Mouse (Mus musculus) left cerebral cortex, adult 8-10 months (tissue): ENCODE measurements around the gene Plk4. TPM values are rescaled to one million over a fixed set of nuclear protein-coding genes. Genes with fewer than 3 reads are reported as not detected.
A peak's percentile ranks its signal among the peaks of the same experiment; 100 is the strongest.
"Not testable (repeated sequence)": the region's sequence is repeated elsewhere in the genome, so short reads cannot be mapped to it uniquely, and the experiment has no call there.

ENCODE experiments used
- DNase-seq, 2 experiments: peaks; one replicate each; pipeline ENCODE4 v3.0.0; 2022; ENCODE audit warnings: low spot score in 2 of 2
- total RNA-seq, 4 experiments: library from RNA; stranded (reverse); gene quantifications; 2 replicates each; pipeline ENCODE4 v1.2.4; 2022

Plk4 gene
- total RNA-seq, result 1 to 10 TPM; 3.6 to 6.4 (median 5.1) TPM

DNA sequence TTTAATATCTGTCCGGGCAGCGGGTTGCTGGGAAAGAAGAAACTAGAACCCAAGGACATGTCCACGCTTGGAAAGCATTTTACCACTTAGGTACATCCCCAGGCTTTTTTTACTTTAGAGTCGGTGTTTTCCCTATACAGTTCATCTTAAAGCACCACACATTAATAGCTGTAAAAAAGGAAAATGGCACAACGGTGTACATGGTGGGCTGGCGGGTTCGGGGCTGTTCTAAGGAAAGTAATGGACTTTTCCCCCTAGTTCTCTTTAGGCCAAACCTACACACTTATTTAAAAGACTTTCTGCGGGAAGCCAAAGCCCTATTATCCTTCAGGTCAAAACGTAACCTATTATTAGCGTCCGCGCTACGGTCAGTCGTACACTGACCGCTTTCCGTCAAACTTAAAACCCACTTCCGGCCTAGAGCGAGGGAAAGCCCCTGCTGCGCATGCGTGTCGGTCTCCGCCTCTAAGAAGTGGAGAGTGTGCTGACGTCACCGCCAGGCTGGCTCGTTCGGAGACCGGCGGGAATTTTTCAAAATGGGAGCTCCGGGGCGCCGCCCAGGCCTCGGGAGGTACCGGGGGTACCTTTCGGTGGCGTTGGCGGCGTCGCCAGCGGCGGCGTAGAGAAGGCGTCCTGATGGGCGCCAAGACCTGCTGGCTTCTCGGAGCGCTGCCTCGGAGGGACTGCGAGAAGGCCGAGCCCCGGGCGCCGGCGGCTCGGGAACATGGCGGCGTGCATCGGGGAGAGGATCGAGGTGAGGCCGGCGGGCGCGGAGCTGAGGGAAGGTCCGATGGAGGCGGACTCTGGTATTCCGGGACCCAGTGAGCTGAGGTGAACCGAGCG lies at the start of gene Plk4:
Gene Plk4 (plus strand): TSS at position 490 of the 843 bp plus-strand sequence.
- DNase-seq, result peak; percentile 86 to 95

DNA sequence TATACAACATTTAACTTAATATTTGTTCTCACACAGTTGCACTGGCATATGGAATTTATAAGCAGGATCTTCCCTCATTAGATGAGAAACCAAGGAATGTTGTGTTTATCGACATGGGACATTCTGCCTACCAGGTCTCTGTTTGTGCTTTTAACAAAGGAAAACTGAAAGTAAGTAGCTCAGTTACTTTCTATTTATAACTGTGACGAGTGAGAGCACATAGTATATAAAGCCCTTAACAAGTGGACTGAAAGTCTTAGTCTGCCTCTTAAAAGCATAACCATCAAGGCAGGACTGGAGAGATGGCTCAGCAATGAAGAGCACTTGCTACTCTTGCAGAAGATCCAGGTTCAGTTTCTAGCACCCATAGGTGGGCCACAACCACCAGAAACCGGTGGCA lies 39.1 kb upstream of the Plk4 start:
- no peak for DNase-seq

DNA sequence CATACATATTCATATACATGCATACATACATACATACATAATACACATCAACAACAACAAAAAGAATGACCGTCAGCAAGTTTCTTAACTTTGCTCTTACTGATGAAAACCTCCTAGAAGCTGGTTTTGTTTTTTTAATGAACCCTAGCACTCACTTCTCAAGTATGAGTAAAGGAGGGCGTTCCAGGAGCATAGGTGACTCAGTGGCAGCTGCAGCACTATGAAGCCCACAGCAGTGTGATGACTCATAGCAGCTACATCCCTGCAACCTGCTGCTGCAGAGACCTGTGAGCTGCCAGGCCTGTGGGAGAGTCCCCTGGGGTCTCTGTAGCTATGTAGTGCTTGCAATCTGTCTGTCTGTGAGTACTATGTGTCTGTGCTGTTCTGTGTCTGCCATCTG lies 38.5 kb upstream of the Plk4 start:
- DNase-seq, result peak in 1 of 2 experiments; percentile 12

DNA sequence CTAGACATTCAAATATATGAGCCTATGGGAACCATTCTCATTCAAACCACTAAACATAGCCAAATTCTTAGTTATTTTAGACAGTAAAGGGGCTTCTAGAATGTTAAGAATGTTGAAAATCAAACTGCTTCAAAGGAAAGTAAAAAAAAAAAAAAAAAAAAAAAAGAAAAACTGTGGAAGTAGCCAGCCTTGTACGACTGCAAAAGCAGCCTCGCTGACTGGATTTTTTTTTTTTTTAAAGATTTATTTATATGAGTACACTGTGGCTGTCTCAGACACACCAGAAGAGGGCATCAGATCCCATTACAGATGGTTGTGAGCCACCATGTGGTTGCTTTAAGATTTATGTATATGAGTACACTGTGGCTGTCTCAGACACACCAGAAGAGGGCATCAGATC lies 6.0 kb upstream of the Plk4 start:
- no peak for DNase-seq

DNA sequence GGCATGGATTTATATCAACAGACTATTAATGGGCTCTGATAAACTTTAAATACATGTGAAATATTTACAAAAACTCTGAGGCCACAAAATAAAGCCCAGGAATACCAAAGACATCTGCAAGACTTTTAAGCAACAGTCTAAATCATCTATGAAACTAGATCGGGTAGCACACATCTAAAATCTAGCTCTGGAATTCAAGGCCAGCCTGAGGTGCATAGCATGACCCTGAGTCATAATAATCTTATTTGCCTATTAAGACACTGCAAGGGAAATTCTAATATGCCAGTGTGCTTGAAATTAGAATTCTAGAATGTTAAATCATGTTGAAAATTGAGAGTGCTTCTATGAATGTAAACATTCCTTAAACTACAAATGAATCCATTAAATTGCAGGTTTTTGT lies 1.8 kb upstream of the Plk4 start:
- DNase-seq, result no peak

DNA sequence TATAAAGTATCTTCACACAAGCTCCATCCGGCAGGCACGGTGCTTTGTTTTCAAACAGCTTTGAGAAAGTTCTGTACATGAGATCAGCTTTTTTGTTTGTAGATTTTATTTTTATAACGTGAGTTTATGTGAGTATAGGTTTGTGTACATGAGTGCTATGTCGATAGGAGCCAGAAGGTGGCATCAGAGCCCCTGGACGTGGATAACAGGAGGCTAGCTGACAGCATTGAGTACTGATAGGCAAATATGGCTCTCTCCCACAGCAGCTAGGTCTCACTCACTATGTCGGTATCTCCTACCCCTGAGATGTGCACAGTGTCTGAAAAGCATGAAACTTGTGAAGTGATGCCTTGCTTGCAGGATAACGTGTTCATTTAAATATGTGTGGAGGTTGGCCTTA lies 1.3 kb upstream of the Plk4 start:
- no peak for DNase-seq

DNA sequence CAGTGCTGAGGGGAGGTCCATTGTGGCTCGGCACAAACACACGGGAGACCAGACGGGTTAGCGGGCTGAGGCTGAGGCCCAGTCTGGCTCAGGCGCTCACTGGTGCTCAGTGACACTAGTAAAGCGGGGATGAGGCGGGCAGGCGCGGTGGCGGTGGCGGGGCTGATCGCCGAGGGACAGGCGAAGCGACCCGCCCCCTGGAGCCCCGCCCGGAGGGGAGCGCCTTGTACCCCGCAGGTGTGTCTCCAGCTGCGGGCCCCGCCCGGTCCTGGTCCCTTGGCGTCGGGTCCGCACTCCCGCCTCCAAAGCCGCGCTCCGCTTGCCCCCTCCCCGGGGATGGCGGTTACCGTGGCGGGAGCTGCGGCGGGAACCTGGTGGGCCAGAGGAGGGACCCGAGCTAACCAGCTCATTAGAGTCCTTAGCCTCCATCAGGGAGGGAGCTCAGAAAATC lies 579 bp downstream of the Plk4 start:
- DNase-seq, result peak in 1 of 2 experiments; percentile 38

DNA sequence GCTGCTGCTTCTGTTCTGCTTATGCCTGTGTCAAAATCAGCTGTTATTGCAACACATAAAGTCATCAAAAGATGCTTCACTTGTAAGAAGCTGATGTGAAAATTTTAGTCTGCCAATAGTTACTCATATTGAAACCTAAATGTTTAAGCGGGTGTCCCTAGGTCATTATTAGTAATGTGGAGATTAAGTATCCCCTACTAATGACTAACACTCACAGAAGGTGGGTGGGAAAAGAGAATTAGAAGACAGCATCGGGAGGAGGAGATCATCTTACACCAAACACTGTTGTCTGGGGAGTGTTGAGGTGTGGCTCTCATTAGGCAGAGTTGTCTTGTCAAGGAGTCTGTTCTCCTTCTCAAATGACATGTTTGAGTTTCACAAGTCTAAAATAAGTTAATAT lies 7.1 kb downstream of the Plk4 start:
- no peak for DNase-seq

DNA sequence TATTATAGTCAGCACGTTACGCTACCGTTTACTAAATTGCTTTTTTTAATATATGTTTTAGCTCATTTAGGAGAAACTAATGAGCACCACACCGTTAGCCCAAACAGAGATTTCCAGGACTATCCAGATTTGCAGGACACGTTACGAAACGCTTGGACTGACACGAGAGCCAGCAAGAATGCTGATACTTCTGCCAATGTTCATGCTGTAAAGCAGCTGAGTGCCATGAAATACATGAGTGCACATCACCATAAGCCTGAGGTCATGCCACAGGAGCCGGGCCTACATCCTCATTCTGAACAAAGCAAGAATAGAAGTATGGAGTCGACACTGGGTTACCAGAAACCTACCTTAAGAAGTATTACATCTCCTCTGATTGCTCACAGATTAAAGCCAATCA lies 8.9 kb downstream of the Plk4 start:
- no peak for DNase-seq

DNA sequence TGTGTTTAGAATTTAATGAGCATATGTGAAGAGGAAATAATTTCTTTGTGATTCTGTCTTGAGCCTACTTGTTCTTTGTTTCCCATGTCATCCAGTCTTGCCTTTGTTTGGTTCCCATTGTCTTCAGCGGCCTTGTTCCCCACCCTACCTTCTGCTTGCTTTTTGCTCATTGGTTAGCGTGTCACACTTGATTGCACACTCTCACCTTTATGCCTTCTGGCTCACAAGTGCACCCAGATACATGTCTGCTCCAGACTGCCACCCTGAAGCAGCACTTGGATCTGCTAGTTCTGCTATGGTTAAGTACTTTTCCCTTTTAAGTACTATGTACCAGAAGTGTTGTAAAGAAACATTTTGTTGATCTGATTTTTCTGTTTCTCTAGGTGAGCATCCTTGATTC lies 10.1 kb downstream of the Plk4 start:
- DNase-seq, result no peak

DNA sequence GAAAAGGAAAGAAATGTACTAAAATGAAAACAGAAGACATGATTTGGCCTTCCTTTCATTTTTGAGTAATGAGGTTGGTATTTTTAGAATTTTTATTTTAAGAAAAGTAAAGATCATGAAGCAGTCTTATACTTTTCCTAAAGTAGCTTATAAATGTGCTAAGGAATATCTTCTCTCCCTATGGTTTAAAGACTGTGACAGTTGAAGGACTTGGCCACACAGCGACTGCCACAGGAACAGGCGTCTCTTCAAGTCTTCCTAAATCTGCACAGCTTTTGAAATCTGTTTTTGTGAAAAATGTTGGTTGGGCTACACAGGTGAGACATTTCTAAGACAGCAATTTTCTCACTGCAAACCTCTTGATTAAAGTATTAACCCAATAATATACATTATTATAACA lies 13.5 kb downstream of the Plk4 start:
- DNase-seq, result no peak

DNA sequence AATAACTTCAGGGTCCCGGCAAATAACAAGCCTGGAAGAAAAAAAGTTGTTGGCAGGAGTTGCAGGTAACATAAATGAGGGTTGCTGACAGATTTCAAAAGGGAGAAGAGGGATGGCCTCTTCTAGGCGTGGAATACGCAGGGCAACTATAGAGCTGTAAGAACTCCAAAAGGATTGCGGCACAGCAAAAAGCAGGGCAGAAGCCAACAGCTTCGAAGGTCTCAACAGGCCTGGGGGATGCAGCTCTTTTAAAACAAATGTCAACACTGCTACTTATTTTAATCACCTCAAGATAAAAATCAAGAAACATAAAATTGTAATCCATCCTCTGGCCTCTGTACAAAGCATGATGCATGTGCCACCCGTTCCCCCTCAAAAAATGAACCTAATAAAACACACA lies 45.7 kb downstream of the Plk4 start:
- not testable (repeated sequence) for DNase-seq

DNA sequence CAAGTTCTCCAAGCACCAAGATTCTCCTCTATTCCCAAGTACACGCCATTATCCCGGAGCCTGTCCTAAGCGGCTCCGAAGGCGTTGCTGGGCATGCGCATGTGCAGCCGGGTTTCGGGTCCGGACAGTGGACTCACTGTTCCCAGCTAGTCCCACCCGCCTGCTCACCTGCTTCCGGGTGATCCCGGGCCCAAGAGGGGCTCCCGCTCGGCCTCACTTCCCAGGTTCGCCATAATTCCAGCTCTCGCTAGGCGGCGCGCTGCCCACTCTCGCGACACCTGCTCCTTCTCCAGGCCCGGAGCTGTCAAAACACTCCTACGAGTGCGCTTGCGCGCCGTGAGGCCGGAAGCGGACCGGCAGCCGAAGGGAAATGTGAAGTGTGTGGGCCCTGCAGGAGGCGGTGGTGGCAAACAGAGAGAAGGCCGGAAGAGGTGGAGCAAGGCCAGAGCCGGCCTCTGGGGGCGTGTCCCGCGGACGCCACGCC lies 46.7 kb downstream of the Plk4 start, which contains the start of gene Mfsd8:
Gene Mfsd8 (minus strand): TSS at position 414 of the 484 bp plus-strand sequence.
- peak; percentile 92 to 98 for DNase-seq

DNA sequence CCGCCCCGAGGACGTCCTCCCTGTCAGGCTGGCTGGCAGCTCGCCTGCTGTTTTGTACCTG lies 47.0 kb downstream of the Plk4 start, which contains the start of gene Abhd18:
Gene Abhd18 (plus strand): TSS at position 14 of the 61 bp plus-strand sequence.
- not testable (repeated sequence) for DNase-seq

DNA sequence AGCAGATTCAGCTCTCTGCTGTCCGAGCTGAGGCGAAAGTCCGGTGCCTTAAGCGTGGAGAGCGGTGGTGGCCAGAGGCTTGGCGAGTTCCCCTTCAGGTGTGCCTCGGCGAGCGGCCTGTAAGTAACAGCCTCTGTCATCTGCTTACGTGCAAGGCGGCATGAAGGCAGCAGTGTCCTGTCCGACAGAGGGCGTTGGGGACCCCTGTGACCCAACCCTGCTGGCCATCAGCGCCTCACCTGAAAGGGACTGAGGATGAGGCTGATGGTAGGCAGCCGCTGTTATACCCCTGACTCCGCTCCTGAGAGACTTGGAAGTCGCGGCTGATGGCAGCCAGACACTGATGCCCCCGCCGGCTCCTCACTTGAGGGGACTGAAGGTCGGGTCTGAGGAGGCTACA lies 47.2 kb downstream of the Plk4 start:
- peak in 1 of 2 experiments; percentile 45 for DNase-seq

DNA sequence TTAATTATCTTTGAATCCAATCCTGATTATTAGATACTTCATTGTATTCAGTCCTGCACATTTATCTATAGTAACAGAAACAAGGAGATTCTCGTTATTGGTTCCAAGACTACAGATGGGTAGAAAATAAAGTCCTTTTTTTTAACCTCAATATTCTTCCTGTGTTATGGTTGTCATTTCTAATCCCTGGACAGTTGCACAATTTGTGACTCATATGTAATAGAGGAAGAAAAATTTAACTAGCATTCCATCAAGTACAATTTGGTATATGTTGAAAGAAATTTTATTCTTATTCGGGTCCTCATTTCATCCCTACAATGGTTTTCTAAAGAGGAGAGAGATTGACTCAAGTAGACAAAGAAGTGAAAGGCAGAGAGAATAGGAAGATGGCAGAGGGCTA lies 48.1 kb downstream of the Plk4 start:
- DNase-seq, result not testable (repeated sequence)

DNA sequence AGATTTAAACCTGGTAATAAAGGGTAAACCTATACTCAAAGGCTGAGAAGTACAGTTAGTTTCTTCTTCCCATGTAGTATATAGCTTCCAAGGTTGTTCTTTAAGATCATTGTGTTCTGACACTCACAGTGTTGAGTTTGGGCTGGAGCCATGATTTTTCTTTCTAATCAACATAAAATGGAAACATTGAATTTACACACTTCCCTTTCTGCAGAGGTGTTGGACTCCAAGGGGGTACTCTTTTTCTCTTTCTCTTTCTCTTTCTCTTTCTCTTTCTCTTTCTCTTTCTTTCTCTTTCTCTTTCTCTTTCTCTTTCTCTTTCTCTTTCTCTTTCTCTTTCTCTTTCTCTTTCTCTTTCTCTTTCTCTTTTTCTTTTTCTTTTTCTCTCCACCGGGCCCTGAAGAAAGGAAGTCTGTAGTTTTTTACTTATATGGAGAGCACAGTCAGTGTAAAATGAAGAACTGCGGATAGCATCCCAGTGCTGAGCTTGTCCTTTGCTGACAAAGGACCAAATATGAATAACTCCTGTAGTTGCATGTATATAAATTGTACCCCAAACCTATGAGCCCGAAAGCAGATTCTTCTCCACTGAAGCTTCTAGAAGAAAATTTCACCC lies 53.4 kb downstream of the Plk4 start:
- DNase-seq, result not testable (repeated sequence)

Other genes with a start within 250 kb of the Plk4 start
- under 1 TPM in 3 of 4 experiments, not detected in 1; 0.30 to 0.34 (median 0.33) TPM for gene Slc25a31, start 91.2 kb upstream of the Plk4 start, total RNA-seq
- gene Hspa4l, start 55.5 kb upstream of the Plk4 start, total RNA-seq, result 100 to 1,000 TPM; 146 to 158 (median 154) TPM
- gene Mfsd8, start 46.9 kb downstream of the Plk4 start, total RNA-seq, result 10 to 100 TPM; 15.3 to 19.8 (median 16.7) TPM
- 10 to 100 TPM; 12.4 to 15.1 (median 13.3) TPM for gene Abhd18, start 47.0 kb downstream of the Plk4 start, total RNA-seq
- gene 1700034I23Rik, start 102.5 kb downstream of the Plk4 start, total RNA-seq, result under 1 TPM in 2 of 4 experiments, not detected in 2; 0.15 to 0.41 TPM
- gene Larp1b, start 149.8 kb downstream of the Plk4 start, total RNA-seq, result 10 to 100 TPM; 19.7 to 23.1 (median 22.4) TPM